Mouse (Mus musculus): ENCODE measurements around the gene Olfr680-ps1.
"Not testable (repeated sequence)": the region's sequence is repeated elsewhere in the genome, so short reads cannot be mapped to it uniquely, and the experiment has no call there.

Olfr680-ps1 gene

DNA sequence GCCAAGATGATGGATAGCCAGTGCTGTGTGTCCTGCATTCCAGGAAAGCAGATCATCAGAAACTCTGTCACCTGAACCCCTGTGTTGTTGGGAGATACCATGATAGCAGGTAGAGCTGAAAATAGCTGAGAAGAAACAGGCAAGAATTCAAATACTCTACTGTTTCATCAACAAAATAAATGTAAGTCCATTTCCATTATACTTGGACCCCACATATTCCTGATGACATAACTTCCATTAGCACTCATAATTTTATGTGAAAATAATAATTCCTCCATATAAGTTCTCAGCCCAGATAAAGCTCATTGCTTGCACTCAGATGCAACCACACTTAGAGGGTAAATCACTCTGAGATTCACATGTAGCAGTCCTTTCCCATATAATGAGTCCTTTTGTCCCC, at the start of gene Olfr680-ps1:
Olfr680-ps1 (minus strand) TSS at position 101 of the 400 bp plus-strand sequence.
- DNase-seq (ENCODE audit: low read depth, low spot score), result not testable (repeated sequence)

DNA sequence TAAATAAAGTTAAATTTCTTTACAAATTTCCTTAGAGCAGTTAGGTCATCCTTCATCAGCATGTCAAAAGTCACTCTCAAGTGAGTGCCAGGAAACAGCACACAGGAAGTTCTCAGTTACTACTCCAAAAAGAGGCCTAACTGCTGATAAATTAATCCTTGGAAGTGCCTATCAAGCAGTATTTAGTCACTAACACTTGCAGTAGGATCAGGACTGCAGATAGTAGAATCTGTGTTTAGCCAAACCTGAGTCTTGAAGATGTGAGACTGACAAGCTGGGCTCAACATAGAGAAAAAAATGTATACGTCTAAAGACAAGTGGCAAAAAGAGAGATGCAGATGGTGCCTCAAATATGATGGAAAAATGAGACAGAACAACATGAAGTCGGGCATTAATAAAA, 48.7 kb upstream of the Olfr680-ps1 start:
- DNase-seq (ENCODE audit: low read depth, low spot score), result no peak

DNA sequence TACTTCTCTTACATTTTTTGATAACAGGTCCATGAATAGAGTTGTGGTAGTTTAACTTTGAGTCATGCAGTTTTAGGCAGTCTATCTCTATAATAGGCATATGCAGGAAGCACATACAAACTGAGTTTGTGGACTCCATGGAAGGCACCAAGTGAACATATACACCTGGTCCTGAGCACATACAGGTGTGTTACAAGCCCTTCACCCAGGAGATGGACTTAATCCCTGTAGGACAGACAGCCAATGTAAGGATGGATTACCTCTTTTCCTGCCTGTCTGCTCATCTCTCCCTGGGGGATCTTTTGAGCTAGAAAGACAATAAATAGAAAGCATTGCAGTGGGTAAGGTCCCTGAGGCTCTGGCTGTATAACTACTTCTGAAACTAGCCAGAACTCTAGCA, 23.9 kb upstream of the Olfr680-ps1 start, which contains the start of gene Olfr681:
Olfr681 (plus strand) TSS at position 301 of the 400 bp plus-strand sequence.
- no peak for DNase-seq (ENCODE audit: low read depth, low spot score)

DNA sequence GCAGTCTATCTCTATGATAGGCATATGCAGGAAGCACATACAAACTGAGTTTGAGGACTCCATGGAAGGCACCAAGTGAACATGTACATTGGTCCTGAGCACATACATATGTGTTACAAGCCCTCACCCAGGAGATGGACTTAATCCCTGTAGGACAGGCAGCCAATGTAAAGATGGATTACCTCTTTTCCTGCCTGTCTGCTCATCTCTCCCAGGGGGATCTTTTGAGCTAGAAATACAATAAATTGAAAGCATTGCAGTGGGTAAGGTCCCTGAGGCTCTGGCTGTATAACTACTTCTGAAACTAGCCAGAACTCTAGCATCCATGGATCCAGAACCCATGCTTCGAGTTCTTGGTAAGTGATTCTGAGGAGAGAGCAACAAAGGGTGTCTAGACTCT, 11.7 kb downstream of the Olfr680-ps1 start, which contains the start of gene Olfr679:
Olfr679 (plus strand) TSS at position 301 of the 400 bp plus-strand sequence.
- DNase-seq (ENCODE audit: low read depth, low spot score), result no peak

DNA sequence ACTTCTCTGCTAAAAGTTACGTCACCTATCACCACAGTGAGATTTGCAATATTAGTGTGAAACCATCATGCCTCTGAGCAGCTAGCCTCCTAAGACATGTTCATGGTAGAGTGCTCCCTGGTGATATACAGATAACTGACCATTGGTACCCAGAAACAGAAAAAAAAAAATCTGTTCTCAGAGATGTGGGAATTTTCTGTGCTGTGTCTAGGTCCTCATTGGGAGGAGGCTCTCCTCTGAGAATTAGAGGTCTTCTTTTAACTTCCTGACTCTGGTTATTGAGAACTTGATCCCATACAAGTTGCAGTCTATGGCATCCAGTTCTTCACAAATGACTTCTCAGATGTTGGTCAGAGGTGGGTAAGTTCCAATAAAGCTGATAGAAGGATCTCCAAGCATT, 28.4 kb downstream of the Olfr680-ps1 start, which contains the start of gene Olfr678:
Olfr678 (plus strand) TSS at position 301 of the 400 bp plus-strand sequence.
- no peak for DNase-seq (ENCODE audit: low read depth, low spot score)

DNA sequence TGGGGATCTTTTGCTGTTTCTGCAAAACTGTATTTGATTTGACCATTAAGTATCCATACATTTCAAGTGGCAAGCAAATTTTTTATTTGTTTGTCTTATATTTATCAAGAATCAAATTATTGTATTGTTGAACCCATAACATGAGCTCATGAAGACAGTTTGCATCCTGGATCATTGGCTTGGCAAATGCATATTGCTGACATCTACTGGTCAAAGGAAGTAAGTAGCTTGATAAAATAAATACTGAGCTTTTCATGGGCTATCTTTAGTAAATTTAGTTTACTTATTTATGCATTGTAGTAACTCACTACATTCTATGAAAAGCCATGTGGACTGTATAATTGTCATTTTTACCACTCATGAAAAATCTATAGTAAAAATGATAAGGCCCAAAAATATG, 33.7 kb downstream of the Olfr680-ps1 start:
- DNase-seq (ENCODE audit: low read depth, low spot score), result no peak
